Mouse (Mus musculus) 3134 (cell line): ENCODE measurements around the gene Shd.
"Not testable (repeated sequence)": the region's sequence is repeated elsewhere in the genome, so short reads cannot be mapped to it uniquely, and the experiment has no call there.

Source experiments
- DNase-seq: peaks from one replicate; pipeline ENCODE4 v3.0.0-alpha.2; 2011; ENCODE audit warnings: low spot score; ENCODE audit not compliant: insufficient read length; ENCODE audit errors: extremely low read depth

The Shd gene

GRCm38 (mm10) chr17:55969966-55970891, at the start of gene Shd:
Gene Shd, plus strand, starts transcription at chr17:55970467.
- DNase-seq, result no peak

GRCm38 (mm10) chr17:55931553-55932502, 38.4 kb upstream of the Shd start:
- DNase-seq, result peak; percentile 84

- no peak for DNase-seq
These were observed 37.6 kb upstream of the Shd start for GRCm38 (mm10) chr17:55932635-55933034.

- no peak for DNase-seq
These were observed 37.1 kb upstream of the Shd start for GRCm38 (mm10) chr17:55933191-55933590.

GRCm38 (mm10) chr17:55944387-55944865, 25.8 kb upstream of the Shd start:
- not testable (repeated sequence) for DNase-seq

- peak; percentile 91 for DNase-seq
These were observed 25.2 kb upstream of the Shd start for GRCm38 (mm10) chr17:55944866-55945682.

- DNase-seq, result no peak
These were observed 24.6 kb upstream of the Shd start for GRCm38 (mm10) chr17:55945696-55946095.

GRCm38 (mm10) chr17:55948647-55949046, 21.6 kb upstream of the Shd start:
- no peak for DNase-seq

GRCm38 (mm10) chr17:55949400-55949799, 20.9 kb upstream of the Shd start, which contains the start of gene Zfp119b:
Gene Zfp119b, minus strand, starts transcription at chr17:55949500.
- no peak for DNase-seq

- no peak for DNase-seq
These were observed 19.7 kb upstream of the Shd start for GRCm38 (mm10) chr17:55950601-55951000.

- no peak for DNase-seq
These were observed 18.2 kb upstream of the Shd start for GRCm38 (mm10) chr17:55952041-55952440.

GRCm38 (mm10) chr17:55952447-55953027, 17.7 kb upstream of the Shd start, which contains the start of gene Ebi3:
Gene Ebi3, plus strand, starts transcription at chr17:55952640.
- DNase-seq, result no peak

GRCm38 (mm10) chr17:55953751-55954150, 16.5 kb upstream of the Shd start:
- DNase-seq, result no peak

GRCm38 (mm10) chr17:55954229-55954628, 16.0 kb upstream of the Shd start:
- DNase-seq, result no peak

GRCm38 (mm10) chr17:55956129-55956528, 14.1 kb upstream of the Shd start:
- DNase-seq, result no peak

GRCm38 (mm10) chr17:55956591-55956990, 13.7 kb upstream of the Shd start:
- no peak for DNase-seq

GRCm38 (mm10) chr17:55957168-55957567, 13.1 kb upstream of the Shd start:
- DNase-seq, result peak; percentile 63

- no peak for DNase-seq
These were observed 12.3 kb upstream of the Shd start for GRCm38 (mm10) chr17:55957726-55958583.

- no peak for DNase-seq
These were observed 11.7 kb upstream of the Shd start for GRCm38 (mm10) chr17:55958584-55958886.
